Mouse (Mus musculus) spleen, adult 2 months (tissue): ENCODE results near the gene E4f1. TPM values are rescaled to one million over a fixed set of nuclear protein-coding genes. Genes with fewer than 3 reads are reported as not detected.

Experiments used
- DNase-seq, 2 experiments: peaks; one replicate each; pipeline versions ENCODE4 v3.0.0 to v3.0.0-alpha.2; 2012 to 2021; ENCODE audit warnings: low spot score in 2 of 2, low read depth in 1 of 2
- H3K27ac ChIP-seq: fragments of 200-500 bp; 2 replicates; pipeline ENCODE4 v1.5.1; 2012; ENCODE audit warnings: low read length, inconsistent platforms; ENCODE audit not compliant: insufficient read depth
- H3K27me3 ChIP-seq: fragments of 200-500 bp; 2 replicates; pipeline ENCODE4 v1.6.1; 2012; ENCODE audit warnings: mild to moderate bottlenecking, moderate library complexity, low read length, inconsistent platforms; ENCODE audit not compliant: control insufficient read depth, insufficient read depth
- H3K36me3 ChIP-seq: fragments of 200-500 bp; 2 replicates; pipeline ENCODE4 v1.6.1; 2012; ENCODE audit warnings: mild to moderate bottlenecking, low read length, inconsistent platforms; ENCODE audit not compliant: control insufficient read depth, insufficient read depth
- H3K4me1 ChIP-seq: fragments of 200-500 bp; 2 replicates; pipeline ENCODE4 v1.6.1; 2011; ENCODE audit warnings: inconsistent platforms; ENCODE audit not compliant: control insufficient read depth, insufficient read depth, insufficient read length
- H3K4me3 ChIP-seq: fragments of 200-500 bp; 2 replicates; pipeline ENCODE4 v1.5.1; 2011; ENCODE audit warnings: mild to moderate bottlenecking, inconsistent platforms; ENCODE audit not compliant: insufficient read depth, insufficient read length; ENCODE audit errors: extremely low read depth
- CTCF ChIP-seq: fragments of 200-500 bp; IDR thresholded peaks from 2 replicates; pipeline ENCODE4 v1.5.1; 2011; ENCODE audit warnings: mild to moderate bottlenecking, inconsistent platforms; ENCODE audit not compliant: insufficient read depth, insufficient read length, insufficient replicate concordance; ENCODE audit errors: extremely low read depth
- POLR2A ChIP-seq: fragments of 200-500 bp; IDR thresholded peaks from 2 replicates; pipeline ENCODE4 v1.6.1; 2011; ENCODE audit warnings: low read depth, low read length, inconsistent platforms
- WGBS: fragments of 180-500 bp; shearing (Covaris S2); methylation state at CpG from one replicate; pipeline ENCODE4 v1.1.7; 2018; 5-methylcytosine and 5-hydroxymethylcytosine counted together
- polyA plus RNA-seq: library from polyadenylated mRNA; depleted of rRNA; stranded (reverse); fragments of >200 nt; gene quantifications from 2 replicates; pipeline ENCODE4 v1.2.3, GENCODE M21; 2012

Gene E4f1
- polyA plus RNA-seq, 1 experiment = 95.9 TPM

DNA sequence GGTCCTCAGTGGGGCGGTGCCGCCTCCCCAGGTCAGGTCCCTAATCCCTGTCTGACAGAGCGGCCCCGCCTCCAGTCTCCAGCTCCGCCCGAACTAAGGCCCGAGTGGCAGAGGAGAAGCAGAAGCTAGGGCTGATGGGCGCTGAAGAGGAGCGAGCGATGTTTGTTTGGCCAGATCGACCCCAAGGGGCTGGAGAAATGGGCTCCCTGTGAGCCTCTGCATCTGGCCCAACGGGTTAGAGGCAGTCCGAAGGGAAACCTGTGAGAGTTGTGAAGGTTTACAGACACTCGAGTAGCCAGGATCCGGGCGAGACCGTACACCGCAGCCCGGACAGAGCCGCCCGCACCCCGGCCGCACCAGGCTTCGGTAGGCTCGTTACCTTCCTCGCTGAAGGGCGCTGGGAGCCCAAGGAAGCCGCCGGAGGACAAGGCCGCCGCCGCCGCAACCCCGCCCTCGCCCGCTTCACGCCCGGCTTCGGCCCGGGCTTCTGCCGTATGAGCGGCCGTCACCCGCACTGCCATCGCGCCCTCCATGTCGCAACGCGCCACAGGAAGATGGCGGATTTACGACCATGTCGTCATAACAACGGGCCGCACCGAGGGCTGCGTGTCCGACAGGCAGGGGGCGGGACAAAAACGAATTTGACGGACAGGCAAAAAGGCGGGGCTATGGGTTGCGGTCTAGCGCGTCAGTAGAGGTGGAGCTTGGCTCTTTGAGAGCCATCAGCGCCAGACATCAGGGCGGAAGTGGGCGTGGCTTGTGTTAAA lies 15.2 kb downstream of the E4f1 start:
- Histone ChIP-seq H3K27ac (peak overlapping the region; percentile 94), H3K4me1 (no peaks in the 10 kb centered on the region; the same call in 1 of the 2 replicates), H3K27me3 (no peaks in the 10 kb centered on the region), H3K36me3 (peaks cover 2% of the 10 kb centered on the region; the same call in 1 of the 2 replicates), H3K4me3 (peak overlapping the region; percentile 86)
- peak; percentile 99 to 100 for DNase-seq
- under 1% methylated on average over 67 of the region's 67 CpGs for WGBS
- TF ChIP-seq POLR2A (peak; percentile 84), CTCF (no peak)

DNA sequence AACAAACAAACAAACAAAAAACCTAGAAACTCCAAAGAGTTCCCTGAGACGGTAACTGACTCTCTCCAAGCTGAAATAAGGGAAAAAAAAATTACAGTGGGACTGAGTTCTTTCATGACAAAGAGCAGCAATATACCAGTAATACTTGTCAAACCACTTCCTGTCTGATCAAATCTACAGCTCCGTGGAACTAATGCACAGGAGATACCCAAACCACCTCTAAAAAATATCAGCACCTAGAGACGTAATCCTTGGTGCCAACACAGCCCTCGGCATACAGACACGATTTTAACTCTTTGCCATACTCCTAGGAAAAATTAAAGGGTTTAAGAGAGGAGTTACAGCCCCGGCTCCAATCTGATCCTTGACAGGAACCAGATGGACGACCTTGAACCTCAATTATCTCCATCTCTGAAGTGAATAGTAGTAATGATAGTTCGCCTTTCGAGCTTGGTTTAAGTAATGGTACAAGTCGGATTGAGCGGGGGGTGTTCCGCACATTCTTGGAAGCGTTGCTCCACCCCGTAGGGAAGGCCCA lies 15.8 kb downstream of the E4f1 start:
- Histone ChIP-seq H3K27me3 (no peaks in the 10 kb centered on the region), H3K27ac (peak overlapping the region; percentile 94), H3K4me1 (no peaks in the 10 kb centered on the region; the same call in 1 of the 2 replicates), H3K36me3 (peaks cover 6% of the 10 kb centered on the region), H3K4me3 (peak overlapping the region; percentile 86)
- TF ChIP-seq POLR2A = no peak
- TF ChIP-seq CTCF = no peak
- no peak for DNase-seq
- WGBS = 2% methylated on average over 14 of the region's 14 CpGs

DNA sequence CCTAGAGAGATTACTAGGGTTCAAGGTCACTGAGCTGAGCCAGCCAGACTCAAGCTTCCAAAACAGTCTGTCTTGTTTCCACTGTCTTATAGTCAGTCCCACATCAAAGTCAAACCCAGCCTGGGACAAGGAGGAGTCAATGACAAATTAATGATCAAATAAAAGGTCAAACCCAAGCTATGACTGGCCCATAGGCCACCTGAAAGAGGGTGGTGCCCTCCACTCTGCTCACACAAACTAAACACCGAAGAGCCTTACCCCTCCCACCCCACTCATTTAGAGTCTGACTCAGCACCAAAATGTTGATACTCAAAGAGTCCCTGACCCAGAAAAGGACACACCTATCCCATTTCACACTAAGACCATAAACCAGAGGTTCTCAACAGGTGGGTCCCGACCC lies 16.7 kb downstream of the E4f1 start:
- no peak for DNase-seq

DNA sequence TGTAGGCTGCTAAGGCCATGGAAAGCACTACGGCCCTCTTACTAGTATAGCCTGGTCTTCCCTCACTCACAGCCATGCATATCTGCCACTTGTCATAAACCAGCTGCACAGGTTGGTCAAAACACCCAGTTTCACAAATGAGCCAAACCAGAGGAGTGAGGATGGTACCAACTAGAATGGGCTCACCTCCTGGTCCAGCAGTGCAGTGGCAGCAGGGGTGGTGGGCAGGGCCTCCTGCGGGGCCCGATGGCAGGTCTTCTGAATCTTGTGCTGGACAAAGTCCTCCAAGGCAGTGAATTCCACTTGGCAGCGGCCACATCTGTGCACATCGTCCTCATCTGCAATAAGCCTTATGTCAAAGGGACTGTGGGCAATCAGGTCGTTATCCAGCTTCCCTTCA lies 18.9 kb downstream of the E4f1 start:
- H3K27ac ChIP-seq = no peak overlapping the region
- peaks cover 29% of the 10 kb centered on the region for H3K36me3 ChIP-seq
- no peak for DNase-seq
- no peaks in the 10 kb centered on the region; the same call in 1 of the 2 replicates for H3K4me1 ChIP-seq
- WGBS = 97% methylated on average over 6 of the region's 6 CpGs
- no peaks in the 10 kb centered on the region for H3K27me3 ChIP-seq
- no peak for TF ChIP-seq CTCF
- TF ChIP-seq POLR2A = no peak
- H3K4me3 ChIP-seq = no peak overlapping the region

More for the DNA sequence above, 16.7 kb downstream of the E4f1 start:
- 78% methylated on average over 2 of the region's 2 CpGs for WGBS
- TF ChIP-seq POLR2A = no peak
- no peak overlapping the region for H3K4me3 ChIP-seq
- peaks cover 9% of the 10 kb centered on the region for H3K36me3 ChIP-seq
- H3K27me3 ChIP-seq = no peaks in the 10 kb centered on the region
- H3K27ac ChIP-seq = no peak overlapping the region
- no peaks in the 10 kb centered on the region; the same call in 1 of the 2 replicates for H3K4me1 ChIP-seq

DNA sequence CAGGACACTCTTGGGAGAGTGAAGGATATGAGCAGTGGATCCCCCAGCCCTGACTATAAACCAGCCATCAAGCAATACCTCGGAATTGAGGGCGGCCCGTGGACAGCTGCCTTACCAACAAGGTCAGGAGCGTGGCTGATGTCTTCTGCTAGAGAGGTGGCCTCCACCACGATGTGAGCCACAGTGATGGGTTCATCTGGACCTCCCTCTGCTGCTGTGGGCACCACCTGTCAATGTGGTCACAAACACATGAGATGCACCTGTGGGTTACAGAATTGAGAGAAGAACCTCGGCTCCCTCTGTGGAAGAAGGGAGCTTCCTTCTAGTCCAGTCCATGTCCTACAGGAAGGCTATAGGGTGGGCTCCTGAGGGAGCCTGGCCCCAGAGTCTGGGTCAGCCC lies 20.6 kb downstream of the E4f1 start:
- H3K27me3 ChIP-seq = no peaks in the 10 kb centered on the region
- TF ChIP-seq POLR2A (no peak), CTCF (no peak)
- 78% methylated on average over 6 of the region's 6 CpGs for WGBS
- H3K27ac ChIP-seq = no peak overlapping the region
- H3K36me3 ChIP-seq = peaks cover 44% of the 10 kb centered on the region
- no peak for DNase-seq
- H3K4me1 ChIP-seq = no peaks in the 10 kb centered on the region; the same call in 1 of the 2 replicates
- H3K4me3 ChIP-seq = no peak overlapping the region

DNA sequence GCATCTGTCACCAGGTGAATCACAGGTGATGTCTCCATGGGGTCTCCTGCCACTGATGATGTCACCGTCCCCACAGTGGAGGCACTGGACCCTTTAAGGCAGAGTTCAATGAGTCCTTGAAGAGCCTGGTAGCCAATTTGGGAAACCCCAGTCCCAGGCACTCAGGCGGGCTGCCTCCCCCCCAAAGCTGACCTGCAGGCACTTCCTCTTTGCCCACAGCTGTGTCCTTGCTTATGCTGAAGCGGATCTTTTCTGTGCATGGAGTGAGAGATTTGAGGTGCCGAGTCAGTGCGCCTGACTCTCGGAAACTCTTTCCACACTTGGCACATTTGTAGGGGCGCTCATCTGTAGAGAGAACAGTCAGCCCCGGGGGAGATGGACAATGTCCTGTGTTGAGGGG lies 23.5 kb downstream of the E4f1 start:
- TF ChIP-seq CTCF (no peak), POLR2A (no peak)
- H3K36me3 ChIP-seq = peaks cover 50% of the 10 kb centered on the region
- no peaks in the 10 kb centered on the region for H3K27me3 ChIP-seq
- no peak overlapping the region for H3K4me3 ChIP-seq
- WGBS = 81% methylated on average over 8 of the region's 8 CpGs
- no peaks in the 10 kb centered on the region for H3K4me1 ChIP-seq
- DNase-seq = no peak
- no peak overlapping the region for H3K27ac ChIP-seq

DNA sequence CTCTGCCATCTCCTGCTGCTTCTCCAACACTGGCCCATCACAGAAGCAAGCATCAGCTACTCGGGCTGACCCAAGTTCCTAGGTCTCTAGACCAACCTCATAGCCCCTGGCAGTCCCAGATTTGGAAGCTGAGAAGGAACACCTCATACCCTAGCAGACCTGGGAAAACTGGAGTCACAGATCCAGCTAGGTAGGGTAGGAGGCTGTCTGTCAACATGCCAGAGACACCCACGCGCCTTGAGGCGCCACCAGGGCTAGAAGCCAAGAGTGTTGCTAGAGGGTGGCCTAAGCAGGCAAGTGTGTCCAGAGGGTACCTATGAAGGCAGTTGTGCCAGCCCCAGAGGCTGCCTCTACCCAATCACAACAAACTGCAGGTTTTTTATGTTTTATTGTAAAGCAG lies 26.7 kb downstream of the E4f1 start:
- Histone ChIP-seq H3K27me3 (no peaks in the 10 kb centered on the region), H3K4me1 (no peaks in the 10 kb centered on the region), H3K36me3 (peaks cover 52% of the 10 kb centered on the region), H3K4me3 (no peak overlapping the region), H3K27ac (no peak overlapping the region)
- 87% methylated on average over 4 of the region's 4 CpGs for WGBS
- DNase-seq = no peak
- no peak for TF ChIP-seq POLR2A
- no peak for TF ChIP-seq CTCF
